Mouse (Mus musculus) testis, adult 2 months (tissue): Measurements from ENCODE around the gene Rhoj.

Source experiments
- CTCF ChIP-seq: fragments of 200-500 bp; IDR thresholded peaks from 2 replicates; pipeline ENCODE4 v1.5.1; 2012; ENCODE audit warnings: low read depth, mild to moderate bottlenecking, inconsistent platforms, low read length, moderate library complexity; ENCODE audit not compliant: control insufficient read depth, insufficient read depth, insufficient replicate concordance
- POLR2A ChIP-seq: fragments of 200-500 bp; IDR thresholded peaks from 2 replicates; pipeline ENCODE4 v1.6.1; 2012; ENCODE audit warnings: low read depth, mild to moderate bottlenecking, inconsistent platforms, low read length, moderate library complexity; ENCODE audit not compliant: control insufficient read depth

- TF ChIP-seq POLR2A = no peak
- TF ChIP-seq CTCF = no peak
Observed at GRCm38 (mm10) chr12:75275730-75276129, 32.4 kb upstream of the Rhoj start.
